Mouse (Mus musculus): ENCODE data around the gene Wfikkn1. TPM values are rescaled to one million over a fixed set of nuclear protein-coding genes. Genes with fewer than 3 reads are reported as not detected.

Gene Wfikkn1
- polyA plus RNA-seq, 1 experiment from 2014 or later = 0.45 TPM

- no peak for ATAC-seq
Measured at GRCm38 (mm10) chr17:25913877-25914275, 33.2 kb upstream of the Wfikkn1 start.

GRCm38 (mm10) chr17:25913186-25913876 lies 32.7 kb upstream of the Wfikkn1 start:
- Histone ChIP-seq H3K4me3 (ENCODE audit: low read depth, low read length) (no peak overlapping the region), H3K27ac (ENCODE audit: low read length) (no peak overlapping the region), H3K4me1 (ENCODE audit: control insufficient read depth, insufficient read depth, low read length) (peaks cover 19% of the 10 kb centered on the region), H3K36me3 (ENCODE audit: control insufficient read depth, insufficient read depth, low read length) (peaks cover 3% of the 10 kb centered on the region; the same call in 1 of the 2 replicates), H3K4me2 (ENCODE audit: low read length) (no peak overlapping the region), H3K9ac (ENCODE audit: low read depth, low read length) (no peak overlapping the region), H3K27me3 (ENCODE audit: control insufficient read depth, insufficient read depth, low read depth, low read length) (no peaks in the 10 kb centered on the region), H3K9me3 (replicated peaks; ENCODE audit: control insufficient read depth, low read length, poor library complexity, severe bottlenecking) (no peaks in the 10 kb centered on the region)
- no peak for ATAC-seq
- WGBS = 91% methylated on average over 14 of the region's 14 CpGs

More at GRCm38 (mm10) chr17:25913877-25914275, 33.2 kb upstream of the Wfikkn1 start:
- peaks cover 23% of the 10 kb centered on the region for H3K4me1 ChIP-seq (ENCODE audit: control insufficient read depth, insufficient read depth, low read length)
- H3K9me3 ChIP-seq (replicated peaks; ENCODE audit: control insufficient read depth, low read length, poor library complexity, severe bottlenecking) = no peaks in the 10 kb centered on the region
- no peak overlapping the region for H3K4me3 ChIP-seq (ENCODE audit: low read depth, low read length)
- H3K9ac ChIP-seq (ENCODE audit: low read depth, low read length) = no peak overlapping the region
- no peak overlapping the region for H3K4me2 ChIP-seq (ENCODE audit: low read length)
- H3K27ac ChIP-seq (ENCODE audit: low read length) = no peak overlapping the region
- peaks cover 3% of the 10 kb centered on the region; the same call in 1 of the 2 replicates for H3K36me3 ChIP-seq (ENCODE audit: control insufficient read depth, insufficient read depth, low read length)
- 84% methylated on average over 1 of the region's 1 CpGs for WGBS
- H3K27me3 ChIP-seq (ENCODE audit: control insufficient read depth, insufficient read depth, low read depth, low read length) = no peaks in the 10 kb centered on the region

GRCm38 (mm10) chr17:25911816-25912215 lies 31.2 kb upstream of the Wfikkn1 start:
- WGBS = 91% methylated on average over 4 of the region's 4 CpGs
- Histone ChIP-seq H3K4me1 (ENCODE audit: control insufficient read depth, insufficient read depth, low read length) (peaks cover 5% of the 10 kb centered on the region; the same call in 1 of the 2 replicates), H3K27me3 (ENCODE audit: control insufficient read depth, insufficient read depth, low read depth, low read length) (no peaks in the 10 kb centered on the region), H3K9me3 (replicated peaks; ENCODE audit: control insufficient read depth, low read length, poor library complexity, severe bottlenecking) (no peaks in the 10 kb centered on the region), H3K4me3 (ENCODE audit: low read depth, low read length) (no peak overlapping the region), H3K9ac (ENCODE audit: low read depth, low read length) (no peak overlapping the region), H3K27ac (ENCODE audit: low read length) (no peak overlapping the region), H3K36me3 (ENCODE audit: control insufficient read depth, insufficient read depth, low read length) (peaks cover 3% of the 10 kb centered on the region; the same call in 1 of the 2 replicates), H3K4me2 (ENCODE audit: low read length) (no peak overlapping the region)
- no peak for ATAC-seq

GRCm38 (mm10) chr17:25907640-25908039 lies 27.0 kb upstream of the Wfikkn1 start:
- Histone ChIP-seq H3K9ac (ENCODE audit: low read depth, low read length) (no peak overlapping the region), H3K4me1 (ENCODE audit: control insufficient read depth, insufficient read depth, low read length) (no peaks in the 10 kb centered on the region), H3K9me3 (replicated peaks; ENCODE audit: control insufficient read depth, low read length, poor library complexity, severe bottlenecking) (no peaks in the 10 kb centered on the region), H3K27ac (ENCODE audit: low read length) (no peak overlapping the region), H3K4me3 (ENCODE audit: low read depth, low read length) (no peak overlapping the region), H3K27me3 (ENCODE audit: control insufficient read depth, insufficient read depth, low read depth, low read length) (no peaks in the 10 kb centered on the region), H3K36me3 (ENCODE audit: control insufficient read depth, insufficient read depth, low read length) (no peaks in the 10 kb centered on the region), H3K4me2 (ENCODE audit: low read length) (no peak overlapping the region)
- ATAC-seq = no peak
- WGBS = 83% methylated on average over 2 of the region's 2 CpGs

- no peak overlapping the region for H3K4me3 ChIP-seq (ENCODE audit: low read depth, low read length)
- no peaks in the 10 kb centered on the region for H3K9me3 ChIP-seq (replicated peaks; ENCODE audit: control insufficient read depth, low read length, poor library complexity, severe bottlenecking)
- H3K4me2 ChIP-seq (ENCODE audit: low read length) = no peak overlapping the region
- H3K27me3 ChIP-seq (ENCODE audit: control insufficient read depth, insufficient read depth, low read depth, low read length) = no peaks in the 10 kb centered on the region
- ATAC-seq = no peak
- H3K9ac ChIP-seq (ENCODE audit: low read depth, low read length) = no peak overlapping the region
- 90% methylated on average over 3 of the region's 3 CpGs for WGBS
- no peak overlapping the region for H3K27ac ChIP-seq (ENCODE audit: low read length)
- no peaks in the 10 kb centered on the region; the same call in 1 of the 2 replicates for H3K36me3 ChIP-seq (ENCODE audit: control insufficient read depth, insufficient read depth, low read length)
- no peaks in the 10 kb centered on the region for H3K4me1 ChIP-seq (ENCODE audit: control insufficient read depth, insufficient read depth, low read length)
Measured at GRCm38 (mm10) chr17:25903061-25903460, 22.4 kb upstream of the Wfikkn1 start.

- Histone ChIP-seq H3K4me3 (ENCODE audit: low read depth, low read length) (no peak overlapping the region), H3K36me3 (ENCODE audit: control insufficient read depth, insufficient read depth, low read length) (no peaks in the 10 kb centered on the region; the same call in 1 of the 2 replicates), H3K4me1 (ENCODE audit: control insufficient read depth, insufficient read depth, low read length) (no peaks in the 10 kb centered on the region), H3K27me3 (ENCODE audit: control insufficient read depth, insufficient read depth, low read depth, low read length) (no peaks in the 10 kb centered on the region), H3K27ac (ENCODE audit: low read length) (no peak overlapping the region), H3K9me3 (replicated peaks; ENCODE audit: control insufficient read depth, low read length, poor library complexity, severe bottlenecking) (no peaks in the 10 kb centered on the region), H3K9ac (ENCODE audit: low read depth, low read length) (no peak overlapping the region), H3K4me2 (ENCODE audit: low read length) (no peak overlapping the region)
- no peak for ATAC-seq
- WGBS = 91% methylated on average over 1 of the region's 1 CpGs
Measured at GRCm38 (mm10) chr17:25900193-25900592, 19.5 kb upstream of the Wfikkn1 start.

GRCm38 (mm10) chr17:25895891-25896290 lies 15.2 kb upstream of the Wfikkn1 start:
- no peak overlapping the region for H3K4me3 ChIP-seq (ENCODE audit: low read depth, low read length)
- WGBS = 52% methylated on average over 12 of the region's 12 CpGs
- H3K9ac ChIP-seq (ENCODE audit: low read depth, low read length) = no peak overlapping the region
- ATAC-seq = no peak
- peaks cover 4% of the 10 kb centered on the region; the same call in 1 of the 2 replicates for H3K4me1 ChIP-seq (ENCODE audit: control insufficient read depth, insufficient read depth, low read length)
- no peak overlapping the region for H3K27ac ChIP-seq (ENCODE audit: low read length)
- no peaks in the 10 kb centered on the region for H3K27me3 ChIP-seq (ENCODE audit: control insufficient read depth, insufficient read depth, low read depth, low read length)
- H3K4me2 ChIP-seq (ENCODE audit: low read length) = no peak overlapping the region
- no peaks in the 10 kb centered on the region for H3K9me3 ChIP-seq (replicated peaks; ENCODE audit: control insufficient read depth, low read length, poor library complexity, severe bottlenecking)
- H3K36me3 ChIP-seq (ENCODE audit: control insufficient read depth, insufficient read depth, low read length) = no peaks in the 10 kb centered on the region; the same call in 1 of the 2 replicates

GRCm38 (mm10) chr17:25895415-25895814 lies 14.8 kb upstream of the Wfikkn1 start:
- WGBS = 34% methylated on average over 2 of the region's 2 CpGs
- no peak overlapping the region for H3K4me3 ChIP-seq (ENCODE audit: low read depth, low read length)
- H3K27ac ChIP-seq (ENCODE audit: low read length) = no peak overlapping the region
- no peaks in the 10 kb centered on the region; the same call in 1 of the 2 replicates for H3K36me3 ChIP-seq (ENCODE audit: control insufficient read depth, insufficient read depth, low read length)
- no peaks in the 10 kb centered on the region for H3K27me3 ChIP-seq (ENCODE audit: control insufficient read depth, insufficient read depth, low read depth, low read length)
- no peak overlapping the region for H3K9ac ChIP-seq (ENCODE audit: low read depth, low read length)
- peaks cover 4% of the 10 kb centered on the region; the same call in 1 of the 2 replicates for H3K4me1 ChIP-seq (ENCODE audit: control insufficient read depth, insufficient read depth, low read length)
- no peaks in the 10 kb centered on the region for H3K9me3 ChIP-seq (replicated peaks; ENCODE audit: control insufficient read depth, low read length, poor library complexity, severe bottlenecking)
- no peak overlapping the region for H3K4me2 ChIP-seq (ENCODE audit: low read length)
- ATAC-seq = no peak

GRCm38 (mm10) chr17:25893975-25894617 lies 13.4 kb upstream of the Wfikkn1 start:
- Histone ChIP-seq H3K4me1 (ENCODE audit: control insufficient read depth, insufficient read depth, low read length) (peaks cover 4% of the 10 kb centered on the region; the same call in 1 of the 2 replicates), H3K27ac (ENCODE audit: low read length) (peak overlapping the region; percentile 43), H3K9ac (ENCODE audit: low read depth, low read length) (0 out of 2 replicates have a peak overlapping the region, but pooled peaks have one; percentile 11), H3K9me3 (replicated peaks; ENCODE audit: control insufficient read depth, low read length, poor library complexity, severe bottlenecking) (no peaks in the 10 kb centered on the region), H3K36me3 (ENCODE audit: control insufficient read depth, insufficient read depth, low read length) (no peaks in the 10 kb centered on the region), H3K27me3 (ENCODE audit: control insufficient read depth, insufficient read depth, low read depth, low read length) (no peaks in the 10 kb centered on the region), H3K4me2 (ENCODE audit: low read length) (no peak overlapping the region), H3K4me3 (ENCODE audit: low read depth, low read length) (no peak overlapping the region)
- WGBS = 39% methylated on average over 2 of the region's 2 CpGs
- ATAC-seq = peak; percentile 73; the same call in 1 of the 2 replicates
